Mouse (Mus musculus): ENCODE data around the gene Idh3a.
A peak's percentile ranks its signal among the peaks of the same experiment; 100 is the strongest.

The Idh3a gene

DNA sequence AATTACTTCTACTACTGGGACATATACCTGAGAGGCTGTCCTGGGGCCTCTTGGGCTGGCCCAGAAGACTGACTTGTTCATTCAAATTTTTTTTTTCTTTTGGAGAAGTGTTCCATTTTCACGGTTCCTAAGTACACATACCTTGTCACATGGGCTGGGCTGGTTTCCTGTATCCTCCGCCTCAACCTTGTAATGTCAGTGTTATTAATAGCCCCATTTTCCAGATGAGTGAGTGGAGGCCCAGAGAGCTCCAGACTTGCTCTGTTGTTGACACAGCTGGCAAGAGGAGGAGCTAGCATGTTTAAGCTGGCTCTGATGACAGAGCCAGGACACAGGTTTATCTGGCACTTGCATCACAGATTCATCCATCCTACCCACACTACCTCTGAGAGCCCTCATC, 61.3 kb downstream of the Idh3a start:
- DNase-seq (ENCODE audit: low read depth), result peak; percentile 29

DNA sequence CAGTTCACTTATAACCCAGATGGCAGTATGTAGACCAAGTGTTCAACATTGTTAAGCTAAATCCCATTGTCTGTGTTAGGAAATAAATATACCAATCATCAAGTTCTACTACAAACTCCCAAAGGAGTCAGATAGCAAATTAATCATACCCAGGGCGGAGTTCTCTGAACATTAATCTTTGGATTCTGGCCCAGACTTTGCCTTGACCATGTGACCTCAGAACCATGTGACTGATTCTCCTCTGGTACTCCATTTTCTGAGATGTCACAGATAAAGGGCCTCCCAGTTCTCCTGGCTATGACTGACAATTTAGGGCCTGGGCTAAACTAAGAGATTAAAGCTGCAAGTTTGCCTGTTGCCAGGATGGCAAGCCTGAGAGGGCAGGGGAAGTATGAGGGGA, 63.2 kb downstream of the Idh3a start:
- DNase-seq (ENCODE audit: low read depth), result peak; percentile 25

DNA sequence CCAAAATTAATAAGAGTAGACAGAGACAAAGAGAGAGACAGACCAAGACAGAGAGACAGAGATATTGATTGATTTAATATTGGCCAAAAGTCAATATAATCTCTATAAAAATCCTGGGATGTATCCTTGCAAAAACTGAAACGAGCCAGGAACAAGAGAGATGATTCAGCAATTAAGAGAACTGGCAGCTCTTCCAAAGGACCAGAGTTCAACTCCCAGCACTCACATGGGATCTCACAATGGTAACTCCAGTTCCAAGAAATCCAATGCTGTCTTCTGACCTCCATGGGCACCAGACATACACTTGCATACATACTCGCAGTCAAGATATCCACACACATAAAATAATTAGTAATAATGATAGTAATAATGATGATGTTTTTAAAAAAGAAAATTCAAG, 66.6 kb downstream of the Idh3a start:
- no peak for DNase-seq (ENCODE audit: low read depth)

Data from 416B (cell line).